Mouse (Mus musculus) C2C12 (cell line): ENCODE measurements at regions not wholly inside any gene's neighbourhood (a gene's known extent, or its start where the extent isn't known, plus 50 kb on each side); places are given as distances from the start of the nearest gene placed in this dataset.
"Not testable (repeated sequence)": the region's sequence is repeated elsewhere in the genome, so short reads cannot be mapped to it uniquely, and the experiment has no call there.

ENCODE experiments used
- H3K27me3 ChIP-seq: one replicate; pipeline ENCODE4 v1.6.1; 2011; ENCODE audit not compliant: control insufficient read depth, insufficient read depth, insufficient read length
- H3K36me3 ChIP-seq: one replicate; pipeline ENCODE4 v1.6.1; 2011; ENCODE audit not compliant: control insufficient read depth, insufficient read depth
- H3K4me3 ChIP-seq: one replicate; pipeline ENCODE4 v1.5.1; 2011; ENCODE audit warnings: mild to moderate bottlenecking, control low read depth; ENCODE audit not compliant: poor library complexity, insufficient read depth, severe bottlenecking
- H3K79me2 ChIP-seq: one replicate; pipeline ENCODE4 v1.6.1; 2011; ENCODE audit not compliant: control insufficient read depth, insufficient read depth
- H3K79me3 ChIP-seq: one replicate; pipeline ENCODE4 v1.6.1; 2011; ENCODE audit warnings: low read depth, control low read depth
- H3ac ChIP-seq: one replicate; pipeline ENCODE3; 2011; ENCODE audit warnings: low read depth; ENCODE audit not compliant: control insufficient read depth, insufficient read length
- CEBPB ChIP-seq: IDR thresholded peaks from one replicate; pipeline ENCODE4 v1.6.1; 2011; ENCODE audit warnings: low read depth, mild to moderate bottlenecking, control low read depth, moderate library complexity
- CTCF ChIP-seq: IDR thresholded peaks from one replicate; pipeline ENCODE4 v1.5.1; 2011; ENCODE audit not compliant: control insufficient read depth, insufficient read depth, insufficient read length
- FOSL1 ChIP-seq: IDR thresholded peaks from one replicate; pipeline ENCODE4 v1.8.0; 2011; ENCODE audit warnings: mild to moderate bottlenecking, low read length; ENCODE audit not compliant: poor library complexity, insufficient read depth, severe bottlenecking
- MAX ChIP-seq: IDR thresholded peaks from one replicate; pipeline ENCODE4 v1.6.1; 2011; ENCODE audit warnings: mild to moderate bottlenecking, control low read depth
- MYOD1 ChIP-seq: IDR thresholded peaks from one replicate; pipeline ENCODE4 v1.6.1; 2011; ENCODE audit warnings: low read depth; ENCODE audit not compliant: control insufficient read depth, insufficient read length
- MYOG ChIP-seq: IDR thresholded peaks from one replicate; pipeline ENCODE4 v1.6.1; 2011; ENCODE audit not compliant: control insufficient read depth, insufficient read length; ENCODE audit errors: extremely low read depth
- USF1 ChIP-seq: IDR thresholded peaks from one replicate; pipeline ENCODE4 v1.6.1; 2011; ENCODE audit warnings: low read depth, mild to moderate bottlenecking, control low read depth, moderate library complexity

DNA sequence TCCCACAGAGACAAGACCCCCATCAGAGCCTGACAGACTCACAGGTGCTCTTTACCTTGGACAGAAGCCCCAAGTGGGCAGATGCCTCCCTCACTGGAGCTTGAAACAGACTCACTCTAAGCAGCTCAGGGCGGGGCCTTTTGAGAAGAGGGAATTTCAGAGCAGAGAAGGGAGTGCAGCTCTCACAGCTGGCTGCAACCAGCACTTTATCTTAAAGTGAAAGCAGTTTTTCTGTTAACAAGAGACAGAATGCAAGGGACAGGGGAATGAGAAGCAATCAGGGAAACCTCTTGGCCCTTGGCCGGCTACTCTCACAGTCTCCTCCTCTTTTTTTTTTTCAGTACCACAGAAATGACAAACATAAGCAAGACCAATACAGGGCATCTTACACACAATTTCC, 56.2 kb upstream of the B3galnt1 start:
- H3ac ChIP-seq: no peak overlapping the region
- H3K36me3 ChIP-seq: no peaks in the 10 kb centered on the region
- no peaks in the 10 kb centered on the region for H3K79me2 ChIP-seq
- no peak overlapping the region for H3K4me3 ChIP-seq
- H3K79me3 ChIP-seq: no peaks in the 10 kb centered on the region
- H3K27me3 ChIP-seq: no peaks in the 10 kb centered on the region
- no peak for TF ChIP-seq CEBPB
- TF ChIP-seq USF1: no peak
- TF ChIP-seq FOSL1: no peak
- TF ChIP-seq MYOD1: no peak
- TF ChIP-seq MAX: no peak
- no peak for TF ChIP-seq CTCF
- TF ChIP-seq MYOG: no peak

DNA sequence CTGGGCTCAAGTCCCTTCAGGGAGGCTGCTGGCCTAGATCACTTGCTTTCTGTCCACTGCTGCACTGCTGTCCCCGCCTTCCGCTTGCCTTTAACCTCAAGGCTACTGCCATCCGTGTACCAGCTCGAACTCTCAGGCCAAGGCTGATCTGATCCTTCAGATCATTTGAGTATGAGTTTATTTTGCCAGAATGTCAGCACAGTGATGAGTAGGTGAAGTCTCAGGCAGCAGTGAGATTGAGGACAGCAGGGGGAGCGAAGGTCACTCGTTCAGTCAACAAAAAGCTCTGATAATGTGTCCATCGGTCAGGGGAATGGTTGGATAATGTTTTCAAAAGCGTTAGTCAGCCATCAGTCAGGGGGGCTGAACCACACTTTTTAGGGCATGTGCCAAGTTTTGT, 54.6 kb upstream of the B3galnt1 start:
- not testable (repeated sequence) for H3K27me3 ChIP-seq, H3ac ChIP-seq, H3K4me3 ChIP-seq, H3K79me3 ChIP-seq, H3K79me2 ChIP-seq, H3K36me3 ChIP-seq

DNA sequence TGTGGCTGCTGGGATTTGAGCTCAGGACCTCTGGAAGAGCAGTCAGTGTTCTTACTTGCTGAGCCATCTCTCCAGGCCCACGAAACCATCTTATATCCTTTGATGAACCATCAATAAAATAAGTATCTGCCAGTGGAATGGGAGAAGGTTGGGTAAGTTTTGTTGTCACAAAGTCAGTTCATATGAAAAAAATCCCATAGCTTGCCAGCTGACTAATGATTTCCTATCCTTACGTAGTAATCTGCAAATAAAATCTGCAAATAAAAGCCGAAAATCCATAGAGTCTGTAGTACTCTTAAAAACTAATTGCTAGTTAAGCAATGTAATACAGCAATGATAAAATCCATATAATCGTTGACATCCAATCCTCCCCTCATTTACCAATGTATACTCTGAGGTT, 50.8 kb upstream of the B3galnt1 start:
- Histone ChIP-seq H3K4me3 (no peak overlapping the region), H3ac (no peak overlapping the region), H3K27me3 (peaks cover 4% of the 10 kb centered on the region), H3K79me2 (no peaks in the 10 kb centered on the region), H3K36me3 (no peaks in the 10 kb centered on the region), H3K79me3 (no peaks in the 10 kb centered on the region)
- TF ChIP-seq USF1 (no peak), FOSL1 (no peak), CEBPB (no peak), MYOD1 (no peak), MAX (no peak), MYOG (no peak), CTCF (no peak)
